Mouse (Mus musculus): ENCODE measurements around the gene Cblb. TPM values are rescaled to one million over a fixed set of nuclear protein-coding genes. Genes with fewer than 3 reads are reported as not detected.

Gene Cblb
- polyA plus RNA-seq (2015; fragmentation: Nextera tagmentation; extraction: Ambion mirVana): 1.8 TPM in 2 replicates

DNA sequence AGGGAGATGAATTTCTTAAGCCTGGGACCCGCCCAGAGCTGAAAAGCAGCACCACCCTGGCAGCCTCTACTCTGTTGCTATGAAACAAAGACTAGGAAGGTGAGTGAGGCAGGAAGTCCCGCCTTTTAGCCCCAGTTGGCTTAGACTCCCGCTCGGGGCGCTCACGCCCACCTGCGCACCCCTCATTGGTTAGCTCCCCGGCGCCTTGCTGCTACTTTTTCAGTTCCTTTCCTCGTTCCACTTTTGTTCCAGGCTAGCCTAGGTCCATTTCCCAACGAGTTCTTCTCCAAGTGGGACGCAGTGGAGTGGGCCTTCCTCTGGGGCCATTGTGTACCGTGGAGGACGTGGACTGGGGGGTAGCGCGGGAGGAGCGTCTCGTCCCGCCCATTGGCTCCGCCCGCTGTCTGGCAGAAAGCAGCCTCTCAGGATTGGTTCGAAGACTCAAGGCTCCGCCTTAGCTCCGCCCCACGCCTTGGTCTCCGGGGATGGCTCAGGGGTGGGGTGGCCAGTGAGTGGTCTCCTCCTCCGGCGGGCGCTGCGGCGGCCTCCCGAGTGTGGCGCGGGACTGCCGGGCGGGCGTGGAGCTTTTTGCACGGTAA, at the start of gene Cblb:
Gene Cblb (plus strand): TSS at position 135 of the 599 bp plus-strand sequence.
- Histone ChIP-seq H3K27ac (replicated peaks) (peak within 1 kb of the TSS; percentile 80), H3K4me2 (peak within 1 kb of the TSS; percentile 98), H3K4me3 (replicated peaks) (peak within 1 kb of the TSS; percentile 87), H3K9ac (peak within 1 kb of the TSS; percentile 80), H3K4me1 (replicated peaks) (peaks cover 23% of the 10 kb centered on the region), H3K27me3 (no peaks in the 10 kb centered on the region), H3K9me3 (replicated peaks) (no peaks in the 10 kb centered on the region), H3K36me3 (replicated peaks) (no peaks in the 10 kb centered on the region)
- under 1% methylated on average over 37 of the region's 38 CpGs for WGBS (ENCODE audit: insufficient replicate concordance)
- peak; percentile 98 for ATAC-seq (ENCODE audit: insufficient read depth)

- Histone ChIP-seq H3K9me3 (replicated peaks) (no peaks in the 10 kb centered on the region), H3K27ac (replicated peaks) (no peak overlapping the region), H3K36me3 (replicated peaks) (no peaks in the 10 kb centered on the region), H3K4me2 (no peak overlapping the region), H3K4me1 (replicated peaks) (no peaks in the 10 kb centered on the region), H3K4me3 (replicated peaks) (no peak overlapping the region), H3K9ac (no peak overlapping the region), H3K27me3 (no peaks in the 10 kb centered on the region)
- WGBS (ENCODE audit: insufficient replicate concordance): 71% methylated on average over 8 of the region's 8 CpGs
- ATAC-seq (ENCODE audit: insufficient read depth): no peak
Observed at GRCm38 (mm10) chr16:51985436-51985835, 45.6 kb upstream of the Cblb start.

- Histone ChIP-seq H3K36me3 (replicated peaks) (no peaks in the 10 kb centered on the region), H3K9ac (no peak overlapping the region), H3K9me3 (replicated peaks) (no peaks in the 10 kb centered on the region), H3K27ac (replicated peaks) (no peak overlapping the region), H3K27me3 (no peaks in the 10 kb centered on the region), H3K4me2 (no peak overlapping the region), H3K4me3 (replicated peaks) (no peak overlapping the region), H3K4me1 (replicated peaks) (no peaks in the 10 kb centered on the region)
- no peak for ATAC-seq (ENCODE audit: insufficient read depth)
- WGBS (ENCODE audit: insufficient replicate concordance): 75% methylated on average over 3 of the region's 3 CpGs
Observed at GRCm38 (mm10) chr16:51986207-51986606, 44.8 kb upstream of the Cblb start.

DNA sequence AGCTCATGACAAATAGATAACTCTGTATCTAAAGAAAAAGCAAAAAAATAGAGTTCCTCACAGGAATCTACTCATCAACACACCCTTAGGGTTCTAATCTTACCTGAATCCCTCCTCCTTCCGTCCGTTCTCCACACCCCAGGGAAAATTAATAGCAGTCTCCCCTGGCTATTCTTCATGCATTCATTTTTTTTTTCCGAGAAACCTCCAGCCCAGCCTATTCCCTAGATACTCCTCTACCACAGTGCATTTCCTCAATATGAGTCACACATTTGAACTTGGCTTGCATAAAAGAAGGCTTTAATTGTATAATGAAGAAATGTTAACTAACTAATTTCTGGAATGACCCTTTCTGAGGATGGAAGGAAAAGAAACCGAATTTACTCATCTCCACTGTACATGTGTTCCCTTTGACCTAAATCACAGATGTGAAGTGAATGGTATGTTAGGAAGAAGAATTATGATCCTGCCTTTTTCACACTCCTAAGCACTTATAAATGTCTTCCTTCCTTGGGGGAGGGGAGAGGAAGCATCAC, 43.9 kb upstream of the Cblb start:
- Histone ChIP-seq H3K4me2 (no peak overlapping the region), H3K4me3 (replicated peaks) (no peak overlapping the region), H3K9ac (no peak overlapping the region), H3K36me3 (replicated peaks) (no peaks in the 10 kb centered on the region), H3K9me3 (replicated peaks) (no peaks in the 10 kb centered on the region), H3K27ac (replicated peaks) (no peak overlapping the region), H3K27me3 (no peaks in the 10 kb centered on the region), H3K4me1 (replicated peaks) (no peaks in the 10 kb centered on the region)
- 59% methylated on average over 4 of the region's 4 CpGs for WGBS (ENCODE audit: insufficient replicate concordance)
- ATAC-seq (ENCODE audit: insufficient read depth): no peak

GRCm38 (mm10) chr16:51988027-51988426, 43.0 kb upstream of the Cblb start:
- Histone ChIP-seq H3K9ac (no peak overlapping the region), H3K36me3 (replicated peaks) (no peaks in the 10 kb centered on the region), H3K9me3 (replicated peaks) (no peaks in the 10 kb centered on the region), H3K4me3 (replicated peaks) (no peak overlapping the region), H3K4me2 (no peak overlapping the region), H3K27ac (replicated peaks) (no peak overlapping the region), H3K27me3 (no peaks in the 10 kb centered on the region), H3K4me1 (replicated peaks) (no peaks in the 10 kb centered on the region)
- ATAC-seq (ENCODE audit: insufficient read depth): no peak

DNA sequence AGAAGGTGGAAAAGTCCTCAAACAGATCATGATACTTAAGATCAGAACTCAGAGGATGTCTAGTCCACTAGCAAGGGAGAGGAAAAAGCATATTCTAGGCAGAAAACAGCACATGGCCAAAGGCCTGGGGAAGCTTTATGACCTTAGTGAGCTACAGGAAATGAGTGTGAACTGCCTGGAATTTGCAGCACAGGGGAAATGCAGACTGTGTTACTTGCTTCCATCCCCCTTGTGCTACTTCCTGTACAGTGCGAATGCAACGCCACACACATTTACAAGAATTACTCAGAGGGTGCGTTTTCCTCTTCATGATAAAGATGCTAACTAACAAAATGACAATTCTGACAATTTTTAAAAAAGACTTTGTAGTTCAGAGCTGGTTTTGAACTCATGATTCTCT, 41.8 kb upstream of the Cblb start:
- Histone ChIP-seq H3K9me3 (replicated peaks) (no peaks in the 10 kb centered on the region), H3K4me2 (no peak overlapping the region), H3K4me1 (replicated peaks) (no peaks in the 10 kb centered on the region), H3K4me3 (replicated peaks) (no peak overlapping the region), H3K9ac (no peak overlapping the region), H3K36me3 (replicated peaks) (no peaks in the 10 kb centered on the region), H3K27ac (replicated peaks) (no peak overlapping the region), H3K27me3 (no peaks in the 10 kb centered on the region)
- no peak for ATAC-seq (ENCODE audit: insufficient read depth)
- WGBS (ENCODE audit: insufficient replicate concordance): 25% methylated on average over 3 of the region's 3 CpGs

- H3K4me1 ChIP-seq (replicated peaks): no peaks in the 10 kb centered on the region
- WGBS (ENCODE audit: insufficient replicate concordance): 63% methylated on average over 3 of the region's 3 CpGs
Observed at GRCm38 (mm10) chr16:52000043-52000442, 31.0 kb upstream of the Cblb start.

GRCm38 (mm10) chr16:52000801-52001200, 30.2 kb upstream of the Cblb start:
- Histone ChIP-seq H3K27ac (replicated peaks) (no peak overlapping the region), H3K4me2 (no peak overlapping the region), H3K27me3 (no peaks in the 10 kb centered on the region), H3K4me1 (replicated peaks) (no peaks in the 10 kb centered on the region), H3K9ac (no peak overlapping the region), H3K36me3 (replicated peaks) (no peaks in the 10 kb centered on the region), H3K4me3 (replicated peaks) (no peak overlapping the region), H3K9me3 (replicated peaks) (no peaks in the 10 kb centered on the region)
- ATAC-seq (ENCODE audit: insufficient read depth): no peak

More at GRCm38 (mm10) chr16:52000043-52000442, 31.0 kb upstream of the Cblb start:
- Histone ChIP-seq H3K27ac (replicated peaks) (no peak overlapping the region), H3K27me3 (no peaks in the 10 kb centered on the region), H3K4me2 (no peak overlapping the region), H3K4me3 (replicated peaks) (no peak overlapping the region), H3K9me3 (replicated peaks) (no peaks in the 10 kb centered on the region), H3K36me3 (replicated peaks) (no peaks in the 10 kb centered on the region), H3K9ac (no peak overlapping the region)
- no peak for ATAC-seq (ENCODE audit: insufficient read depth)

- ATAC-seq (ENCODE audit: insufficient read depth): no peak
- H3K27me3 ChIP-seq: no peaks in the 10 kb centered on the region
- no peaks in the 10 kb centered on the region for H3K9me3 ChIP-seq (replicated peaks)
- WGBS (ENCODE audit: insufficient replicate concordance): 48% methylated on average over 3 of the region's 3 CpGs
- no peak overlapping the region for H3K9ac ChIP-seq
- no peaks in the 10 kb centered on the region for H3K4me1 ChIP-seq (replicated peaks)
- no peaks in the 10 kb centered on the region for H3K36me3 ChIP-seq (replicated peaks)
- H3K4me3 ChIP-seq (replicated peaks): no peak overlapping the region
- no peak overlapping the region for H3K4me2 ChIP-seq
- H3K27ac ChIP-seq (replicated peaks): no peak overlapping the region
Observed at GRCm38 (mm10) chr16:52007006-52007405, 24.0 kb upstream of the Cblb start.

- H3K4me3 ChIP-seq (replicated peaks): no peak overlapping the region
- no peak overlapping the region for H3K4me2 ChIP-seq
- no peaks in the 10 kb centered on the region for H3K9me3 ChIP-seq (replicated peaks)
- H3K4me1 ChIP-seq (replicated peaks): no peaks in the 10 kb centered on the region
- no peak for ATAC-seq (ENCODE audit: insufficient read depth)
- H3K27me3 ChIP-seq: no peaks in the 10 kb centered on the region
- 47% methylated on average over 2 of the region's 2 CpGs for WGBS (ENCODE audit: insufficient replicate concordance)
- no peak overlapping the region for H3K27ac ChIP-seq (replicated peaks)
- no peak overlapping the region for H3K9ac ChIP-seq
- no peaks in the 10 kb centered on the region for H3K36me3 ChIP-seq (replicated peaks)
Observed at GRCm38 (mm10) chr16:52008471-52008870, 22.6 kb upstream of the Cblb start.

DNA sequence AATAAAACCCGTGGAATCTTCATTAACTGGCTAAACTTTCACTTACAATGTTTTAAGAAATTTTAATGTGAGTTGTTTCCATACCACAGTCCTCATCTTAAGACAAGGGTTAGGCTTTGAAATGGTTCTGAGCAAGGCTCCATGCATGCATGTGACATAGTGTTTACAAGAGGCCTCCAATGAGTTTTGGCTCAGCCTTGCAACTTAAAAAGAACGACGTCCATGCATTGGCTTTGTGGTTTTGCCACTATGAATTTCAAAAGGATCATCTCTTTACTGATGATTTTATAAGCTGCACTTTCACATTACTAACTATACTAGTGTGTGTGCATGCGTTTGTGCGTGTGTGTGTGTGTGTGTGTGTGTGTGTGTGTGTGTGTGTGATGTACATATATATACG, 21.6 kb upstream of the Cblb start:
- Histone ChIP-seq H3K4me1 (replicated peaks) (no peaks in the 10 kb centered on the region), H3K36me3 (replicated peaks) (no peaks in the 10 kb centered on the region), H3K27me3 (no peaks in the 10 kb centered on the region), H3K9me3 (replicated peaks) (no peaks in the 10 kb centered on the region), H3K9ac (no peak overlapping the region), H3K27ac (replicated peaks) (no peak overlapping the region), H3K4me3 (replicated peaks) (no peak overlapping the region), H3K4me2 (no peak overlapping the region)
- ATAC-seq (ENCODE audit: insufficient read depth): no peak
- WGBS (ENCODE audit: insufficient replicate concordance): 67% methylated on average over 6 of the region's 6 CpGs

- 40% methylated on average over 3 of the region's 3 CpGs for WGBS (ENCODE audit: insufficient replicate concordance)
- ATAC-seq (ENCODE audit: insufficient read depth): no peak
- Histone ChIP-seq H3K4me2 (no peak overlapping the region), H3K4me1 (replicated peaks) (no peaks in the 10 kb centered on the region), H3K36me3 (replicated peaks) (no peaks in the 10 kb centered on the region), H3K9me3 (replicated peaks) (no peaks in the 10 kb centered on the region), H3K27me3 (no peaks in the 10 kb centered on the region), H3K27ac (replicated peaks) (no peak overlapping the region), H3K4me3 (replicated peaks) (no peak overlapping the region), H3K9ac (no peak overlapping the region)
Observed at GRCm38 (mm10) chr16:52012984-52013383, 18.0 kb upstream of the Cblb start.
